Mouse (Mus musculus) CD4-positive helper T cell, adult 2 months (primary cell): ENCODE results near the gene Csad.
"Not testable (repeated sequence)": the region's sequence is repeated elsewhere in the genome, so short reads cannot be mapped to it uniquely, and the experiment has no call there.

Experiments used
- DNase-seq: peaks from one replicate; pipeline ENCODE4 v3.0.0-alpha.2; 2012; ENCODE audit warnings: low read depth, missing footprints, low spot score

Csad gene

DNA sequence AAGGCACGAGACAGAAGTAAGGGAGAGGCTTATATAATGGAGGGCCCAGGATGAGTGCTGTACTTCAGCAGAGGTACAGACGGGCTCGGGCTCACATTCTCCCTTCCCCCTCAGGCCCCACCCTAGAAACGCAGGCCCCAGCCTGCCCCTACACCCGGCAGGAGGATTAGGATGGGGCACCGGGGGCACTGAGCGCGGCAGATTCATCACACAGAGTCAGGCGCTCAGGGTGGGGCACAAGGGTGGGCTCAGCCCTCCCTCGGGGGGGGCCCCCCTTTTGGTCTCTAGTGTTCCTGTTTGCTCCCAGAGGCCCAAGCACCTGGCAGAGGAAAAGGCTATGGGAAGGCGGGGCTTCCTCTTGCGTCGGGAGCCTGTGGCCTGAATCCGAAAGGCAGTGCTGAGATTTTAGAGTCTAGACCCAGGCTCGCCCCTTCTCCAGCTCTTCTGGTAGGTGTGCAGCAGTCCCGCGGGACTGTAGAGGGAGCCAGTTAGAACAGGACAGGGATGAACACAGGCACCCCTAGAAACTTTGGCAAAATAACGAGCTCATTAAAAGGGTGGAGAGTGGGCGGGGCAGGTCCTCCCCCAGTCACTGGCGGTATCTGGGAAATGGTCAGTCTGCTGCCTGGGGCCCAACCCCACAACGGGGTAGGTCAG lies 31.0 kb upstream of the Csad start:
- peak; percentile 37 for DNase-seq

- DNase-seq = peak; percentile 64
Observed at GRCm38 (mm10) chr15:102233896-102234295, 29.4 kb upstream of the Csad start.

DNA sequence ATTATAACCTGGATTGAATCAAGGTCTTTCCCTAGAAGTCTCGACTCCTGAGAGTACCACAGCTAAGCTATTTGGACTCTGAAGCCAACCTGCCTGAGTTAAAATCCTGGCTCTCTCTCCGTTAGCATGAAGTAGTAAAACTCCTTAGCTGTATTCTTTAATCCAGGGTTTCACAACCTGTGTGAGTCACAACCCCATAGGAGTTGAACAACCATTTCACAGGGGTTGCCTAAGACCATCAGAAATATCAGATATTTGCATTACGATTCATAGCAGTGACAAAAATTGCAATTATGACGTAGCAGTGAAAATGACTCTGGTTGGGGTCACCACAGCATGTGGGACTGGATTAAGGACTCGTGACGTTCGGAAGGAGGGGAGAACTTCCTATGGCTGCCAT lies 28.2 kb upstream of the Csad start:
- DNase-seq = no peak

DNA sequence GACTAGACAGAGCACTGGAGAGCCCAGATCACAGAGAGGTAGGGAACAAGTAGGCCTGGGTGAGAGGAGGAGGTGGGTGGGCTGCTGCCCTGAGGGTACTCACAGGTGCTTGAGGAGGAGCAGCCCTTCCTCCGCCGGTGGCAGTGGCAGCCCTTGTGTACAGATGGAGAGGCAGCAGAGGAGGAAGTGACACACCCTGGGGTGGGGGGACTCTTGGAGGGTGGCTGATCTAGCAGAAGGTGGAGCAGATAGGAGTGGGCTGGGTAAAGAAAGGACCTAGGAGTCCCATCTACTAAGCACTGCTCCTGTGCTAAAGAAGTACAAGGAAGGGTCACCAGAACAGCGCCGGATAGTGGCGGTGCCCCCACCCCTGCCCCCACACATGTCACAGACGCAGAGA lies 27.2 kb upstream of the Csad start, which contains the start of gene Itgb7:
Itgb7 (minus strand) TSS at position 197 of the 400 bp plus-strand sequence.
- peak; percentile 70 for DNase-seq

DNA sequence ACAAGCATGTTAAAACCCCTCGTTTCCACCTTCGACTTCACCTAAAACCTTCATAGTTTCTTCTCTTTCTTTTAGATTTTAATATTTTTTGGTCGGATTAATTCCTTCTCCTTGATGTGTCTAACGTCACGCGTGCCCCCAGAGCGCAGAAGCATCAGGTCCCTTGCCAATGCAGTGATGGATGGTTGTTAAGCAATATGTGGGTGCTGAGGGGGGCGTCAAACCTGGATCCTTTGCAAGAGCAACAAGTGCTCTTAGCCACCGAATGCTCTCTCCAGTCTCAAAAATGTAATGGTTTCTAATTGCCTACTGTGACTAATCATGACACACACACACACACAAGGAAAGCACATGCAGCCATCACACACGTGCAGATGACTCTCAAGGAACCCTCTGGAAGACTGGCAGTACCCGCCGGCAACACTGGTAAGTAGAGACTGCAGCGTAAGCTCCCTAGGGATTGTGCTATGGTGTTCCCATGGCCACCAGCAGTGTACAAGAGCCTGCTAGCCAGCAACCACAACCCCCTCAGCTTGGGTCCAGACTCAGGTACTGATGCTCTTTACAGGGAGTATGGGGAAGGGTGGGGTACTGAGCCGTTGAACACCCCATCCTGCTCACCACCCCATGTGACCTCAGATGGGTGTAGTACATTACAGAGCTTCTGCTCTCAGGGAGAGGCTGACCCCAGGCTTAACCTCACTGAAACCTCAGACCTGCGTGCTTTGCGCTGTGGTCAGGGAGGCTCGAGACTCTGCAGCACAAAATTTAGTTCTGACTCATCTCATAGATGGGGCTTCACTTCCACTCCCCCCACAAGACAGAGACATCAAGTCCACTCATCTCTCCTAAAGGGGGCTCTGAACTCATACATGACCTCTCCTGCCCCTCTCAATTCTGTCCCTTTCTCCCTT lies 26.1 kb upstream of the Csad start:
- peak; percentile 77 for DNase-seq

DNA sequence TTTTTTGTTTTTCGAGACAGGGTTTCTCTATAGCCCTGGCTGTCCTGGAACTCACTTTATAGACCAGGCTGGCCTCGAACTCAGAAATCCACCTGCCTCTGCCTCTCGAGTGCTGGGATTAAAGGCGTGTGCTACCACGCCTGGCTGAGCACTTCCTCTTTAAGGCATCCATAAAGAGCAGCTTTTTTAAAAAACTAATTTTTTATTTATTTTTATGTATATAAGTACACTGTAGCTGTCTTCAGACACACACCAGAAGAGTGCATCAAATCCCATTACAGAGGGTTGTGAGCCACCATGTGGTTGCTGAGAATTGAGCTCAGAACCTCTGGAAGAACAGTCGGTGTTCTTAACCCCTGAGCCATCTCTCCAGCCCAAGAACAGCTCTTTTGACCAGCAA lies 21.1 kb upstream of the Csad start:
- DNase-seq = not testable (repeated sequence)

- peak; percentile 90 for DNase-seq
Observed at GRCm38 (mm10) chr15:102224992-102225617, 20.6 kb upstream of the Csad start.

- DNase-seq = peak; percentile 80
Observed at GRCm38 (mm10) chr15:102224186-102224991, 19.9 kb upstream of the Csad start.

DNA sequence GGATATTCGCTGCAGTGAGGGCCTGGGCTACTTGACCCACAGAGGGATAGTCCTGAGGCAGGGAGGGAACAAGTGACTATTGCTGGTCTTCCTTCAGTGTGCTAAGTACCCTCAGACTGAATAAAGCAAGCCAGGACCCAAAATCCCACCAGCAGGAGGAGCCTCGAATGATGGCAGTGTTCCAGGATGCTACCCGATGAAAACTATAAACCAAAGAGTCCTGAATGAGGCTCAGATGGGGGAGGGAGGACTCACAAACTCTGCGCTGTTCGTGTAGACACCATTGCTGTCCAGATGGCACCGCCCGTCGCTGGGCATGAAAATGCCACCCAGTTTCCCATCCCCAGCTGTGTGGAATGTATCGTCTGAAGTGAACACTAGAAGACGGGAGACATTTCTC lies 17.9 kb upstream of the Csad start:
- DNase-seq = no peak

DNA sequence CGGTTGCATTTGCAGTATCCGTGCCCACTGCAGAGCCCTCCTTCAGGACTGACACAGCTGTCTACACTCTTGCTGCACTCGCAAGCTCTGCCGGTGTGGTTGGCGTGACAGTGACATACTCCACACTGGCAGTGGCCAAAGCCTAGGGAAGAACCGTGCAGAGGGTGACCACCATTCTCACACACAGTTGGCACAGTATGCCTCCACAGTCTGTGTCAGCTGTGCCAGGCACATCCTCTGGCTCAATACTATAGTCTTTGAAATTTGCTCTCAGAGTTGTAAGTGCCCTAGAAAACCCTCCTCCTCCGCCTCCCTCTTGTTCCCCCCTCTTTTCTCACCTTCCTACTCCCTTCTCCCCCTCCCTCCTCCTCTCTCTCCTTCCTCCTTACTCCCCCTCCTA lies 12.8 kb upstream of the Csad start:
- DNase-seq = no peak

DNA sequence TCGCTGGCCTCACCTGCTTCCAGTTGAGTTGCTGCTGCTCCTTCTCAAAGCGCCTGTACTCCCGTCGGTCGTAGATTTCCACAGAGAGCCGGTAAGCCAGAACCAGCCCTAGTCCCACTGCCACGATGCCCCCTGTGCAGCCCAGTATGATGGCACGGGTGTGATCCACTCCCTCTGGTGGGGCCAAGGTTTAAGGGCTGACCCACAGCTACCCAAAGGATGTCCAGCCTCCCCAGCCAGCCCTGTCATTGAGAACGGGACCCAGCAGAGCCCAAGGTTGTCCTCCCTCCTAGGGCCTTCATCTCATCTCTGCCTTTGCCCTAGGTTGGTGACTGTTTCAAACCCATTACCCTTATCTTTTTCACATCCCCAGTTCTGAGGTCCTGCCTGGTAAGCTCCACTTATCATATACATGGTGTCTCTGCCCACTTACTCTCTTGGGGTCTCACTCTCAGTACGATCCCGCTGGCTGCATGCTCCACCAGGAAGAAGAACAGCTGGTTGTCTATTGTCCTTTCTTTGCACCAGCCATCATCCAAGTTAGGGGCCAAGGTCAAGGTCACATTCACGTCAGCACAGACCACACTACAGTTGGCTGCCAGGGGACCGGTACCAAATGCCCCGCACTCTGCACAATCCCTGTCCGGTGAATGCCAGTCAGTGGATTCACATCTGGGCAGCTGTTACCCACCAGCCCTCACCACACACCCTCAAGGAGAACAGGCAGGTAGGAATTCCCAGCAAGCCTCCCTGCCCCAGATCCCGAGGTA lies 12.1 kb upstream of the Csad start:
- no peak for DNase-seq

GRCm38 (mm10) chr15:102215624-102216023 lies 11.1 kb upstream of the Csad start:
- DNase-seq = no peak

- DNase-seq = no peak
Observed at GRCm38 (mm10) chr15:102214132-102214531, 9.6 kb upstream of the Csad start.

DNA sequence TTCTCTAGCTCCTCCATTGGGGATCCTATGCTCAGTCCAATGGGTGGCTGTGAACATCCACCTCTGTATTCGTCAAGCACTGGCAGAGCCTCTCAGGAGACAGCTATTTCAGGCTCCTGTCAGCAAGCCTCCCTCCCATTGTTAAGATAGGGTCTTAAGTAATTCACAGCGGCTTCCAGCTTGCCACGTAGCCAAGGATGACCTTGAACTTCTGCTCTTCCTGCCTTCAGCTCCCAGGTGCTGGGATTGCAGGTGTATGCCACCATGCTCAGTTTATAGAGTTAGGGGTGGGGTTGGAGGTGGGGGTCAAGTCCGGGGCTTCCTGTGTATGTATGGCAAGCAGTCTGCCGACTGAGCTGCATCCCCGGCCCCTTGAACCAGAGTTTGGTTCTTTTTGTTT lies 7.4 kb upstream of the Csad start:
- no peak for DNase-seq

DNA sequence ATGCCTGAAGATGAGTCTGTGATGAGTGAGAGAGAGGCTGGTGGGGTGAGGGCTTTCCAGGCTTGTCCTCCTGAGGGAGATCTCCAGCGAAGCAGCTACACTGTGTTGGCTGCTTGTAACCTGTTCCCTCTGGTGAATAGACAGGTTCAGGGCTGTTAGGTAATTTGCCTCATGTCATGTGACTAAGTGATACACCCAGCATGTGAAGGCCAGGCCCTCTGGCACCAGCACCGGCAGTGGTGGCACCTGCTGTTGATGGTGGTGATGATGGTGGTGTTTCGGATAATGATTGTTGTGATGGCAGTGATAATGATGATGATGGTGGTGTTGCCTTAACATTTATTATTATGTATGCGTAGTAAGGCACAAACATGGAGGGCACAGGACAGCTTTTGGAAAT lies 6.3 kb upstream of the Csad start:
- DNase-seq = no peak

- no peak for DNase-seq
Observed at GRCm38 (mm10) chr15:102209114-102209513, 4.6 kb upstream of the Csad start.

- DNase-seq = peak; percentile 55
Observed at GRCm38 (mm10) chr15:102208092-102208561, 3.6 kb upstream of the Csad start.

- DNase-seq = no peak
Observed at GRCm38 (mm10) chr15:102207351-102207750, 2.8 kb upstream of the Csad start.

- DNase-seq = peak; percentile 54
Observed at GRCm38 (mm10) chr15:102205779-102206178, 1.3 kb upstream of the Csad start.

GRCm38 (mm10) chr15:102203835-102204381 lies 616 bp downstream of the Csad start:
- DNase-seq = peak; percentile 83
